Mouse (Mus musculus) E14TG2a.4 (cell line): ENCODE data around the gene Reg2.

Experiments used
- H3K27me3 ChIP-seq: 2 replicates; pipeline ENCODE4 v1.6.1; 2014; ENCODE audit warnings: low read length, control low read depth; ENCODE audit not compliant: insufficient read depth
- H3K36me3 ChIP-seq: 2 replicates; pipeline ENCODE4 v1.6.1; 2014; ENCODE audit warnings: low read length, control low read depth; ENCODE audit not compliant: insufficient read depth
- H3K4me1 ChIP-seq: replicated peaks from 2 replicates; pipeline ENCODE4 v1.6.1; 2014; ENCODE audit warnings: low read depth, low read length, control low read depth
- H3K4me3 ChIP-seq: replicated peaks from 2 replicates; pipeline ENCODE4 v1.5.1; 2014; ENCODE audit warnings: mild to moderate bottlenecking, low read length
- H3K9me3 ChIP-seq: 2 replicates; pipeline ENCODE4 v1.6.1; 2014; ENCODE audit warnings: low read length, control low read depth
- CTCF ChIP-seq: conservative IDR thresholded peaks from 2 replicates; pipeline ENCODE4 v1.5.1; 2014; ENCODE audit warnings: low read length
- NANOG ChIP-seq: IDR thresholded peaks from 2 replicates; pipeline ENCODE4 v1.6.1; 2014; ENCODE audit warnings: borderline replicate concordance, low read length, mixed read lengths
- POU5F1 ChIP-seq: IDR thresholded peaks from 2 replicates; pipeline ENCODE4 v1.6.1; 2014; ENCODE audit warnings: low read length, borderline replicate concordance

Gene Reg2

GRCm38 (mm10) chr6:78448409-78448808 lies 53.0 kb downstream of the Reg2 start:
- TF ChIP-seq CTCF (no peak), NANOG (peak; percentile 52; the same call in 1 of the 2 replicates), POU5F1 (no peak)
- no peaks in the 10 kb centered on the region for H3K4me1 ChIP-seq
- H3K9me3 ChIP-seq: no peaks in the 10 kb centered on the region
- H3K27me3 ChIP-seq: no peaks in the 10 kb centered on the region
- no peaks in the 10 kb centered on the region for H3K36me3 ChIP-seq
- H3K4me3 ChIP-seq: no peak overlapping the region

GRCm38 (mm10) chr6:78452804-78453203 lies 57.4 kb downstream of the Reg2 start:
- Histone ChIP-seq H3K36me3 (no peaks in the 10 kb centered on the region), H3K9me3 (no peaks in the 10 kb centered on the region), H3K4me3 (no peak overlapping the region), H3K4me1 (no peaks in the 10 kb centered on the region), H3K27me3 (no peaks in the 10 kb centered on the region)
- TF ChIP-seq POU5F1 (no peak), NANOG (no peak), CTCF (no peak)
